Mouse (Mus musculus): Measurements from ENCODE around the gene Lclat1. TPM values are rescaled to one million over a fixed set of nuclear protein-coding genes. Genes with fewer than 3 reads are reported as not detected.

The Lclat1 gene
- polyA plus RNA-seq, 1 experiment from 2014 or later, result 29.2 TPM

DNA sequence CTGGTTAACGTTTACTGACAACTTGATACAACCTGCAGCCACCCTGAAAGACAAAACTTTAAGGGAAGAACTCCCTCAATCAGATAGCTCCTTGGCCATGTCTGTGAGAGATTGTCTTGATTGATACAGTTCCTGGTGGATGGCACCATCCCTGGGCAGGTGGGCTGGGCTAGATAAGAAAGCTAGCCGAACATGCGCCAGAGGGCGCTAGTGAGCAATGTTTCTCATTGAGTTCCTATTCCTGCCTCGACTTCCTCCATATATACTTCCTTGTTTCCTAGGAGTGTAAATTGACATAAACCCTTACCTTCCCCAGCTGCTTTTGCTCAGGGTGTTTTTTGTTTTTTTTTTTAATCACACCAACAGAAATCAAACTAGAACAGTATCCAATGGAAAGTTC is 11.3 kb upstream of the Lclat1 start:
- Histone ChIP-seq H3K9me3 (ENCODE audit: control insufficient read depth, low read length) (no peaks in the 10 kb centered on the region), H3K27ac (ENCODE audit: low read depth) (no peak overlapping the region), H3K27me3 (replicated peaks; ENCODE audit: control insufficient read depth, insufficient read depth, low read length) (no peaks in the 10 kb centered on the region), H3K4me2 (ENCODE audit: low read length) (no peak overlapping the region), H3K9ac (ENCODE audit: low read length) (no peak overlapping the region), H3K4me3 (ENCODE audit: low read depth, low read length) (no peak overlapping the region), H3K4me1 (replicated peaks; ENCODE audit: control insufficient read depth, insufficient read depth, low read length) (peaks cover 4% of the 10 kb centered on the region; the same call in 1 of the 2 replicates), H3K36me3 (ENCODE audit: control insufficient read depth, insufficient read depth, low read length) (no peaks in the 10 kb centered on the region)
- WGBS, result 42% methylated on average over 5 of the region's 5 CpGs
- DNase-seq (ENCODE audit: low spot score) (no peak), ATAC-seq (replicated peaks; ENCODE audit: low FRiP score, low TSS enrichment, low read depth) (no peak)

DNA sequence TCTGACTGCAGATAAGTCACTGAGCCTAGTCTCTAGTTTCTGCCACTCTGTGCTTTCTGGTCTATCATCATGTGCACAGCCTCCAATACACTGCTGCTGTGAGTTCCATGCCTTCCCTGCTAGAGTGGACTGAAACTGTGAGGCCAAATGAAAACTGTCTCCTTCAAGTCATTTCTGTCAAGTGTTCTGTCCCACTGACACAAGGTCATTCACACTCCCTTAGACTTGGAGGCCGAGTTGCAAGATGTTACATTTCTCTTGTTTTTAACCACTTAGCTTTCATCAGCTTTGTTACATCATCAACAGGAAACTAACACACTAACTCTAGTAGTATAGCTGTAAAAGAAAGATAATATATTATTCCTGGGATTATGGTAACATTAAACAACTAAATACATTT is 9.1 kb upstream of the Lclat1 start:
- WGBS, result 64% methylated on average over 1 of the region's 1 CpGs
- H3K4me3 ChIP-seq (ENCODE audit: low read depth, low read length), result no peak overlapping the region
- H3K9me3 ChIP-seq (ENCODE audit: control insufficient read depth, low read length), result no peaks in the 10 kb centered on the region

DNA sequence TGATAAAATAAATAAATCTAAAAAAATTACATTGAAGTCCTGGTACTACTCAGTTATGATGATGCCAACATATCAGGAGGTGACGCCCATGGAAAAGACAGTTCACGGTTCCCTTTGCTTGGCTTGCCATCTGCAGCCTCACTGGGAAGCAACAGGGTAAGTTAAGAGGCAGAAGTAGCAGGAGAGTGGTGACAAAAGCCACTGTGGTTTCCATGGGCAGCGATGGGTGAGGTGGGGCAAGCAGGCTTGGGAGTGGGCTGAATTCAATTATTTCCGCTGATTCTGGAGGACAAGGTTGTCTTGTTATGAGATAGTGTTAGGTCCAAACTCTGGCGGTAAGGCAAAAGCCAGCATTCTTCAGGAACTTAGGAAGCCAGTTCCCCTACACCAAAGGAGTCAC is 7.4 kb upstream of the Lclat1 start:
- ATAC-seq (replicated peaks; ENCODE audit: low FRiP score, low TSS enrichment, low read depth) (no peak), DNase-seq (ENCODE audit: low spot score) (no peak)
- 95% methylated on average over 5 of the region's 5 CpGs for WGBS
- H3K27ac ChIP-seq (ENCODE audit: low read depth), result no peak overlapping the region
- H3K27me3 ChIP-seq (replicated peaks; ENCODE audit: control insufficient read depth, insufficient read depth, low read length), result no peaks in the 10 kb centered on the region
- no peak overlapping the region for H3K9ac ChIP-seq (ENCODE audit: low read length)
- H3K36me3 ChIP-seq (ENCODE audit: control insufficient read depth, insufficient read depth, low read length), result no peaks in the 10 kb centered on the region
- H3K9me3 ChIP-seq (ENCODE audit: control insufficient read depth, low read length), result no peaks in the 10 kb centered on the region
- H3K4me3 ChIP-seq (ENCODE audit: low read depth, low read length), result no peak overlapping the region
- H3K4me2 ChIP-seq (ENCODE audit: low read length), result no peak overlapping the region
- no peaks in the 10 kb centered on the region for H3K4me1 ChIP-seq (replicated peaks; ENCODE audit: control insufficient read depth, insufficient read depth, low read length)

More for the DNA sequence above, 9.1 kb upstream of the Lclat1 start:
- H3K36me3 ChIP-seq (ENCODE audit: control insufficient read depth, insufficient read depth, low read length), result no peaks in the 10 kb centered on the region
- no peaks in the 10 kb centered on the region for H3K27me3 ChIP-seq (replicated peaks; ENCODE audit: control insufficient read depth, insufficient read depth, low read length)
- ATAC-seq (replicated peaks; ENCODE audit: low FRiP score, low TSS enrichment, low read depth) (no peak), DNase-seq (ENCODE audit: low spot score) (no peak)
- no peak overlapping the region for H3K9ac ChIP-seq (ENCODE audit: low read length)
- H3K4me2 ChIP-seq (ENCODE audit: low read length), result no peak overlapping the region
- no peaks in the 10 kb centered on the region for H3K4me1 ChIP-seq (replicated peaks; ENCODE audit: control insufficient read depth, insufficient read depth, low read length)
- no peak overlapping the region for H3K27ac ChIP-seq (ENCODE audit: low read depth)

DNA sequence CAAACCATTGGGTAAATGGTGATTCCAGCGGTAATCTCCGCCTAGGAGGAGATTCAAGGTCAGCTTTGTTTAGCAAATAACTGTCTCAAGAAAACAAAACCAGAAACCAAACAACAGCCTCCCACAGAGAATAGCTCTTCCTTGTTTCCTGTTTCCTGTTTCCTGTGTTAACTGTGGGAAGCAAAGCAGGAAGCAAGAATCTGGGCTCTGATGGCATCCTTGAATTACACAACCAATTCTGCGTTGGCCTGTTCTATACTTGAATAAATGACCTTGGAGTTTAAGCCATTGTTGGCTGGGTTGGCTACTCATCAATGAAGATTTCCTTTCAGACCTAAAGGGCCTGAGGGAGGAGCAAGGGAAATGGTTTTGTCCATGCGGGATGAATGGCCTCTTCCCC is 5.2 kb upstream of the Lclat1 start:
- no peaks in the 10 kb centered on the region for H3K27me3 ChIP-seq (replicated peaks; ENCODE audit: control insufficient read depth, insufficient read depth, low read length)
- ATAC-seq (replicated peaks; ENCODE audit: low FRiP score, low TSS enrichment, low read depth) (no peak), DNase-seq (ENCODE audit: low spot score) (no peak)
- no peak overlapping the region for H3K4me3 ChIP-seq (ENCODE audit: low read depth, low read length)
- no peaks in the 10 kb centered on the region for H3K9me3 ChIP-seq (ENCODE audit: control insufficient read depth, low read length)
- H3K4me1 ChIP-seq (replicated peaks; ENCODE audit: control insufficient read depth, insufficient read depth, low read length), result no peaks in the 10 kb centered on the region
- 79% methylated on average over 4 of the region's 4 CpGs for WGBS
- no peak overlapping the region for H3K27ac ChIP-seq (ENCODE audit: low read depth)
- H3K4me2 ChIP-seq (ENCODE audit: low read length), result no peak overlapping the region
- H3K9ac ChIP-seq (ENCODE audit: low read length), result no peak overlapping the region
- H3K36me3 ChIP-seq (ENCODE audit: control insufficient read depth, insufficient read depth, low read length), result no peaks in the 10 kb centered on the region

DNA sequence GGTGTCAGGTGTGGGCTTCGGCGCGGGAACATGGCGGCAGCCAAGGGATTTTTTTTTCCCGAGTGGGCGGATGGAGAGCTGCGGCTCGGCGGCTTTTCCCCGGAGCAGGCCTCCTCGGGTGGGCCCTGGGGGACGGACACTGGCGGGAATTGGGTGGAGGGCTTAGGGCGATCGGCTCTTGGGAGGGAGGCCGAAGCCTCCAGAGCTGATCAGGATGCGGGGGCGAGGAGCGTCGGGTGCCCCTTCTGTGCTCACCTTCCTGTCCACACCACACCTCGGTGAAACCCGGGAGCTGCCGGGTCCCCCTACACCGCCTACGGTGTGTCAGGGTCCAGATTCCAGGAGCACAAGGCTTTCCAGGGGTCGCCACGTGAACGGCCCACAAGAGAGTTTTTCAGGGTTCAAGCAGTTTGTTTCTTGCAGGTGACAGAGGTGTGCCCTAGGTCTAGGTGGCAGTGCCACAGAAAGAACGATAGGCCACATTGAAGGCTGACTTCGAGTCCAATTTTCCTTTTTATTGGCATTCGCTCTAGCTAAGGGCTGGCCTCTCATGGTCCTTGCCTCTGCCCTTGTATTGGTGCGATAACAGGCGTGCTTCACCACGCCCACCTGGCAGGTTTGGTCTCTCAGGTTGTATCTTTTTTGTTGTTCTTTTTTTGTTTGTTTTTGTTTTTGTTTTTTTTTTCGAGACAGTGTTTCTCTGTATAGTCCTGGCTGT is 544 bp downstream of the Lclat1 start:
- DNase-seq (ENCODE audit: low spot score) (peak; percentile 74), ATAC-seq (replicated peaks; ENCODE audit: low FRiP score, low TSS enrichment, low read depth) (peak; percentile 56)
- Histone ChIP-seq H3K27ac (ENCODE audit: low read depth) (peak overlapping the region; percentile 86), H3K27me3 (replicated peaks; ENCODE audit: control insufficient read depth, insufficient read depth, low read length) (no peaks in the 10 kb centered on the region), H3K9ac (ENCODE audit: low read length) (peak overlapping the region; percentile 90), H3K4me2 (ENCODE audit: low read length) (peak overlapping the region; percentile 85), H3K9me3 (ENCODE audit: control insufficient read depth, low read length) (no peaks in the 10 kb centered on the region), H3K4me1 (replicated peaks; ENCODE audit: control insufficient read depth, insufficient read depth, low read length) (peaks cover 17% of the 10 kb centered on the region), H3K36me3 (ENCODE audit: control insufficient read depth, insufficient read depth, low read length) (no peaks in the 10 kb centered on the region), H3K4me3 (ENCODE audit: low read depth, low read length) (peak overlapping the region; percentile 93)
- WGBS, result 5% methylated on average over 34 of the region's 35 CpGs

DNA sequence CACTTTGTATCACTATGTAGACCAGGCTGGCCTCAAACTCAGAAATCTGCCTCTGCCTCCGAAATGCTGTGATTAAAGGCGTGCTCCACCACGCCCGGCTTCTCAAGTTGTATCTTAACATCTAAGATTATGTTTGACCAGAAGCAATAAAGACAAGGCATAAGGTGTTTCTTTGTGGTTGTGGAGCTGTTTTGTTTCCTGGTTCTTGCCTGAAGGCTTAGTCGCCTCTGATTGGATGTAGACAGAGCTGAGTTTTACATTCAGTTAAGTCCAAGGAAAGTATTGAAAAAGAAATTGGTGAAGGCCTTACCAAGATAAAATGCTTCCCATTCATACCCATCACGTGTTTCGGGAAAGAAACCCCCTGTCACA is 1.1 kb downstream of the Lclat1 start:
- H3K27me3 ChIP-seq (replicated peaks; ENCODE audit: control insufficient read depth, insufficient read depth, low read length), result no peaks in the 10 kb centered on the region
- peak overlapping the region; percentile 86; the same call in 1 of the 2 replicates for H3K27ac ChIP-seq (ENCODE audit: low read depth)
- no peaks in the 10 kb centered on the region for H3K36me3 ChIP-seq (ENCODE audit: control insufficient read depth, insufficient read depth, low read length)
- peak overlapping the region; percentile 85 for H3K4me2 ChIP-seq (ENCODE audit: low read length)
- H3K4me3 ChIP-seq (ENCODE audit: low read depth, low read length), result peak overlapping the region; percentile 93
- ATAC-seq (replicated peaks; ENCODE audit: low FRiP score, low TSS enrichment, low read depth) (peak; percentile 6; the same call in 1 of the 2 replicates), DNase-seq (ENCODE audit: low spot score) (no peak)
- H3K9ac ChIP-seq (ENCODE audit: low read length), result peak overlapping the region; percentile 90
- whole genome bisulfite sequencing, result 69% methylated on average over 7 of the region's 7 CpGs
- H3K4me1 ChIP-seq (replicated peaks; ENCODE audit: control insufficient read depth, insufficient read depth, low read length), result peaks cover 17% of the 10 kb centered on the region
- H3K9me3 ChIP-seq (ENCODE audit: control insufficient read depth, low read length), result no peaks in the 10 kb centered on the region

DNA sequence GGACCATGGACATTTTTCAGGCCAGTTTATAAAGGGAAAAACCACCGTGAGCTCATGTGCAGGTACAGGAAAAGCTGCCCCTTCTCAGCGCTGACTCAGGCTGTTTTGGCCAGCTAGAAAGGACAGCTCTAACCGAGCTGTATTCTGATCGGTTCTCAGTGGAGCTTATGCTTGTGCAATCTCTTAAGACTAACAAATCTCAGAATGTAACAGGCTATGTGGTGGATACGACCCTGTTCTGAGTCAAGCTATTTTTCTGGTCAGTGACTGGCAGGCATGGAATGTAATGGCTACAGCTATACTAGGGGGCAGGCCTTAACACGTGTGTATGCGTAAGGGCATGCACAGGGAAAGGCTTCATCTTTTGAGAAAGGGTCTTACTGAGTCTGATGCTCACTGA is 4.3 kb downstream of the Lclat1 start:
- Histone ChIP-seq H3K9ac (ENCODE audit: low read length) (no peak overlapping the region), H3K27me3 (replicated peaks; ENCODE audit: control insufficient read depth, insufficient read depth, low read length) (no peaks in the 10 kb centered on the region), H3K27ac (ENCODE audit: low read depth) (no peak overlapping the region), H3K4me2 (ENCODE audit: low read length) (no peak overlapping the region), H3K4me3 (ENCODE audit: low read depth, low read length) (no peak overlapping the region), H3K36me3 (ENCODE audit: control insufficient read depth, insufficient read depth, low read length) (no peaks in the 10 kb centered on the region), H3K9me3 (ENCODE audit: control insufficient read depth, low read length) (no peaks in the 10 kb centered on the region), H3K4me1 (replicated peaks; ENCODE audit: control insufficient read depth, insufficient read depth, low read length) (peaks cover 20% of the 10 kb centered on the region)
- ATAC-seq (replicated peaks; ENCODE audit: low FRiP score, low TSS enrichment, low read depth) (no peak), DNase-seq (ENCODE audit: low spot score) (no peak)
- 56% methylated on average over 7 of the region's 7 CpGs for WGBS

DNA sequence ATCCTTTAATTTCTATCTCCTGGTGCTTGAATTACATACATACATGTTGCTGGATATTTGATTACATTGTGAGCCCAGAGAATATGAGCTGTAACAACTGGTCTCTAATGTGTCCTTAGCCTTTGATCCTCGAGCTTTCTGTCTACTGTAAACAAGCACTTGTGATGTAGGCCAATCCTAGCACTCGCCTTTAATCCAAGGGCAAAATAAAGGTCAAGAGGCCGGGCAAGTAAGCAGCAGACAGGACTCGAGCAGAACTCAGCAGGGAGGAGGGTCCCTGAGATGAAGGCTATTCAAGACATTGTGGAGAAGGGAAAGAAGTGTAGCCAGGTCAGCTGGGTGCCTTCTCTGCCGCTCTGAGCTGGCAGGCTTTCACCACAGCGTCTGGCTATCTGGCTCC is 4.8 kb downstream of the Lclat1 start:
- no peaks in the 10 kb centered on the region for H3K27me3 ChIP-seq (replicated peaks; ENCODE audit: control insufficient read depth, insufficient read depth, low read length)
- no peak for ATAC-seq (replicated peaks; ENCODE audit: low FRiP score, low TSS enrichment, low read depth)
- 27% methylated on average over 6 of the region's 6 CpGs for WGBS
- H3K9me3 ChIP-seq (ENCODE audit: control insufficient read depth, low read length), result no peaks in the 10 kb centered on the region
- no peak overlapping the region for H3K4me2 ChIP-seq (ENCODE audit: low read length)
- H3K4me1 ChIP-seq (replicated peaks; ENCODE audit: control insufficient read depth, insufficient read depth, low read length), result peaks cover 20% of the 10 kb centered on the region
- H3K4me3 ChIP-seq (ENCODE audit: low read depth, low read length), result no peak overlapping the region
- DNase-seq (ENCODE audit: low spot score), result no peak
- no peak overlapping the region for H3K9ac ChIP-seq (ENCODE audit: low read length)
- peak overlapping the region; percentile 27; the same call in 1 of the 2 replicates for H3K27ac ChIP-seq (ENCODE audit: low read depth)
- H3K36me3 ChIP-seq (ENCODE audit: control insufficient read depth, insufficient read depth, low read length), result no peaks in the 10 kb centered on the region

DNA sequence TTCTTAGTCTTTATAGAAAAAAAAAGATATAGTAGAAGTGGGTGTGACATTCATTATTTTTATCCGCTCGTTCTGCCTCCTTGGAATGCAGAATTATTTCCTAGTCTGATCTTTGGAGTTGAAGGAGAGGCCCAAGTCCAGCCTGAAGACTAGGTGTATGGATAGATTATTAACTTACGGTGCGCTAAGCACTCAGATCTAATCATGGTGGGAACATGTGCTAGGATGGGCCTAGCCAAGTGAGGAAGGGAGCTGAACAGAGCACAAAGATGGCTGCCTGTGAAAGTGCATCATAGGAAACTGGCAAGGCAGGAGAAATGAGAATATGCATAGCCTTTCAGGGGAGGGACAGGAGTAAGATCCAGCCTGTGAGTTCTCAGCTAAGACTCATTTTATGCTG is 5.4 kb downstream of the Lclat1 start:
- H3K27me3 ChIP-seq (replicated peaks; ENCODE audit: control insufficient read depth, insufficient read depth, low read length), result no peaks in the 10 kb centered on the region
- peak overlapping the region; percentile 0; the same call in 1 of the 2 replicates for H3K27ac ChIP-seq (ENCODE audit: low read depth)
- peaks cover 20% of the 10 kb centered on the region for H3K4me1 ChIP-seq (replicated peaks; ENCODE audit: control insufficient read depth, insufficient read depth, low read length)
- no peaks in the 10 kb centered on the region for H3K36me3 ChIP-seq (ENCODE audit: control insufficient read depth, insufficient read depth, low read length)
- 74% methylated on average over 4 of the region's 4 CpGs for WGBS
- H3K4me3 ChIP-seq (ENCODE audit: low read depth, low read length), result no peak overlapping the region
- no peak overlapping the region for H3K4me2 ChIP-seq (ENCODE audit: low read length)
- DNase-seq (ENCODE audit: low spot score), result no peak
- no peak overlapping the region for H3K9ac ChIP-seq (ENCODE audit: low read length)
- no peaks in the 10 kb centered on the region for H3K9me3 ChIP-seq (ENCODE audit: control insufficient read depth, low read length)
- peak; percentile 61; the same call in 1 of the 2 replicates for ATAC-seq (replicated peaks; ENCODE audit: low FRiP score, low TSS enrichment, low read depth)

All from intestine, embryonic 14.5 days (tissue).